Mouse (Mus musculus): ENCODE data around the gene Dut.
A peak's percentile ranks its signal among the peaks of the same experiment; 100 is the strongest.

The Dut gene

GRCm38 (mm10) chr2:125303764-125304384, 56.9 kb downstream of the Dut start:
- peak; percentile 36 for DNase-seq (ENCODE audit: low read depth, low spot score)

GRCm38 (mm10) chr2:125304746-125305145, 57.8 kb downstream of the Dut start:
- no peak for DNase-seq (ENCODE audit: low read depth, low spot score)

- peak; percentile 74 for DNase-seq (ENCODE audit: low read depth, low spot score)
Measured at GRCm38 (mm10) chr2:125305671-125306070, 58.7 kb downstream of the Dut start.

Measured in brain, adult 2 months (tissue).